Mouse (Mus musculus) ES-E14 (cell line): Measurements from ENCODE around the gene E030018B13Rik. TPM values are rescaled to one million over a fixed set of nuclear protein-coding genes. Genes with fewer than 3 reads are reported as not detected.

Experiments used
- DNase-seq: peaks from one replicate; pipeline ENCODE4 v3.0.0-alpha.2; 2013; ENCODE audit warnings: low read depth, low spot score
- H3K27ac ChIP-seq: 2 replicates; pipeline ENCODE4 v1.5.1; 2012; ENCODE audit warnings: low read depth, mild to moderate bottlenecking, low read length, moderate library complexity, mixed read lengths; ENCODE audit not compliant: poor library complexity, insufficient read depth, severe bottlenecking
- H3K36me3 ChIP-seq: 2 replicates; pipeline ENCODE4 v1.6.1; 2012; ENCODE audit warnings: mild to moderate bottlenecking, low read length, moderate library complexity, mixed read lengths; ENCODE audit not compliant: control insufficient read depth, poor library complexity, insufficient read depth, severe bottlenecking
- H3K4me1 ChIP-seq, 2 experiments: fragments of 150-350 bp in 1 of 2; sonication (generic) in 1 of 2; 2 replicates each; pipeline ENCODE4 v1.6.1; 2012; ENCODE audit warnings: low read length in 2 of 2, mild to moderate bottlenecking in 1 of 2, mixed read lengths in 1 of 2; ENCODE audit not compliant: control insufficient read depth in 2 of 2, insufficient read depth in 2 of 2, poor library complexity in 1 of 2
- H3K4me3 ChIP-seq, 2 experiments: fragments of 150-350 bp in 1 of 2; sonication (generic) in 1 of 2; 2 replicates each; pipeline ENCODE4 v1.5.1; 2012; ENCODE audit warnings: low read length in 2 of 2, low read depth in 1 of 2, mild to moderate bottlenecking in 1 of 2, mixed read lengths in 1 of 2; ENCODE audit not compliant: insufficient read depth in 1 of 2, poor library complexity in 1 of 2, severe bottlenecking in 1 of 2
- H3K9ac ChIP-seq: 2 replicates; pipeline ENCODE4 v1.6.1; 2012; ENCODE audit warnings: low read depth, mild to moderate bottlenecking, low read length, mixed read lengths; ENCODE audit not compliant: poor library complexity, insufficient read depth, severe bottlenecking
- H3K9me3 ChIP-seq: fragments of 150-350 bp; sonication (generic); 2 replicates; pipeline ENCODE4 v1.6.1; 2012; ENCODE audit warnings: low read depth, mild to moderate bottlenecking, low read length; ENCODE audit not compliant: control insufficient read depth, insufficient read depth
- CHD2 ChIP-seq: IDR thresholded peaks from 2 replicates; pipeline ENCODE4 v1.6.1; 2014; ENCODE audit warnings: mild to moderate bottlenecking, low read depth, low read length, inconsistent platforms
- HCFC1 ChIP-seq: IDR thresholded peaks from 2 replicates; pipeline ENCODE4 v1.6.1; 2012; ENCODE audit warnings: low read length, inconsistent platforms, borderline replicate concordance; ENCODE audit not compliant: insufficient read depth
- MAFK ChIP-seq: IDR thresholded peaks from 2 replicates; pipeline ENCODE4 v1.6.1; 2014; ENCODE audit warnings: mild to moderate bottlenecking, low read depth, low read length, inconsistent platforms; ENCODE audit not compliant: insufficient read depth
- ZC3H11A ChIP-seq: IDR thresholded peaks from 2 replicates; pipeline ENCODE4 v1.6.1; 2012; ENCODE audit warnings: low read depth, mild to moderate bottlenecking, inconsistent platforms, low read length, borderline replicate concordance
- ZNF384 ChIP-seq: IDR thresholded peaks from 2 replicates; pipeline ENCODE4 v1.6.1; 2012; ENCODE audit warnings: low read depth, low read length, inconsistent platforms
- in situ Hi-C, 2 experiments: fragments of 600-800 bp; cut with MboI; formaldehyde crosslinking; loops; one replicate each; pipeline ENCODE4 v1.15.1; 2025; ENCODE audit warnings: low sequenced_read_pairs in 2 of 2, inconsistent platforms in 1 of 2; ENCODE audit not compliant: unreplicated experiment in 2 of 2
- total RNA-seq: library from RNA; depleted of rRNA; stranded (reverse); fragments of 300-350 nt; gene quantifications from 2 replicates; pipeline ENCODE4 v1.2.3, GENCODE M21; 2012

Gene E030018B13Rik
- total RNA-seq, 1 experiment: not detected

DNA sequence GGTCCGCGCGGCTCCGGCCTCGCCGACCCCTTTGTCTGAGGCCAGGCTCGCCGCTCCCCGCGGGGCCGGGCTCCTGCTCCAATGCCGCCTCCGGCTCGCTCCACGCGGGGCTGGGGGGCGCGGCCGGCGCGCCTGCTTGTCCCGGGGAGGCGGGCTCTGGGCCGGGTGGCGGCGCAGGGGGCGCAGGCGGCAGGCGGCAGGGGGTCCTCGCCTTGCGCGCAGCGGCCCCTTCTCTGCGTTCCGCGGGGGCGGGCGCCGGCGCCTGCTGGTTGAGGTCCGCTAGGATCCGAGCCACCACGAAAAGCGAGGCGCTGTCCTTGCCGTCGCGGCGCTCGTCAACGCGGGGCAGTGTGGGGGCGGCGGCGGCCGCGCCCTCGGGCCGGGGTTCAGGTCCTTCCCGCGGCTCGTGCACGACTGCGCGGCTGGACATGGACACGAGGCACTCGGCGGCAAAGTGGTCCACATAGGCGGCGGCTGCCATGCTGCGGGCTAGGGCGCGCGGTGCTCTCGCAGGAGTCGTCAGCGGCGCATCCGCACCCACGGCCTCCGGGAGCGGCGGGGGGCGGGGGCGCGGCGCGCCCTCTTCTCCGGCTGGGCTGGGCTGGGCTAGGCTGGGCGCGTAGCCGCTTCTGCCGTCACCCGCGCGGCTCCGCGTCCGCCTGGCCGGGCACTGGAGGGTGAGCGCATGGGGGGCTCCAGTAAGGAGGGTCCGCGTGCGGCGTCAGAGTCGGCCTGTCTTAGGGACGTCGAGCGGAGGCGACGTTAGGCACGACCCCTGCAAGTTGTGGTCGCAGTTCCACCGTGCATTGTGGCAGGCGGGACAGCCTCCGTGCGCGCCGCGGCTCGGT lies 21.6 kb downstream of the E030018B13Rik start:
- in situ Hi-C loops: no loop called here
- Histone ChIP-seq H3K4me1 (peaks cover 2 to 16% of the 10 kb centered on the region in 2 experiments; a peak in 2 of 4 replicates), H3K27ac (peak overlapping the region; percentile 96), H3K36me3 (peaks cover 6% of the 10 kb centered on the region; the same call in 1 of the 2 replicates), H3K4me3 (peak overlapping the region; percentile 83 to 94), H3K9ac (peak overlapping the region; percentile 92), H3K9me3 (no peaks in the 10 kb centered on the region)
- no peak for TF ChIP-seq ZC3H11A
- no peak for TF ChIP-seq HCFC1
- no peak for TF ChIP-seq MAFK
- no peak for TF ChIP-seq ZNF384
- no peak for TF ChIP-seq CHD2
- no peak for DNase-seq

DNA sequence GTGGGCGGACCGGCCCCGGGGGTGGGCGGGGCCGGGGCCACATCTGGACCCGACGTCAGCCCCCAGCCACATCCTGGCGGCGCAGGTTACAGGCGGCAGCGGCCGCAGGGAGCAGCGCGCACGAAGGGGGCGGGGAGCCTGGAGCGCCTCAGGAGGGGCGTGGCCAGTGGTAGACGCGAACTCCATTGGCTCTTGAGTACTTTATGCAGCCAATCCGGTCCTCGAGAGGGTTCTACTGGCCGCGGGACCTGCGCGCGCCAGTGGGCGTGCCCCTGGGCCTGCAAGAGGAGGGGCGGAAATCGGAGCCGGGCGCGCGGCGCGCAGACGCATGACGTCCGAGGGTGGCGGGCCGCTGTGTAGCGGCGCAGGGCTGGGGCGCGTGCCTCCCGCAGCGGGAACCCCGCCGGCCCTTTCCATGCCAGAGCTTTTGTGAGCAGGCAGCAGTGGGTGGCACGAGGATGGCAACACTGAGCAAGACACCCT lies 22.3 kb downstream of the E030018B13Rik start, which contains the start of gene Klf13:
TSS of gene Klf13 (minus strand) at position 2 of the 483 bp plus-strand sequence.
- Histone ChIP-seq H3K4me1 (peaks cover under 1 to 12% of the 10 kb centered on the region in 2 experiments; a peak in 2 of 4 replicates), H3K9me3 (no peaks in the 10 kb centered on the region), H3K9ac (peak within 1 kb of the TSS; percentile 92), H3K27ac (peak within 1 kb of the TSS; percentile 96), H3K4me3 (peak within 1 kb of the TSS; percentile 83 to 94), H3K36me3 (peaks cover 3% of the 10 kb centered on the region; the same call in 1 of the 2 replicates)
- peak; percentile 95 for DNase-seq
- TF ChIP-seq HCFC1 (peak; percentile 37; the same call in 1 of the 2 replicates), MAFK (no peak), CHD2 (no peak)
- in situ Hi-C loops: no loop called here

DNA sequence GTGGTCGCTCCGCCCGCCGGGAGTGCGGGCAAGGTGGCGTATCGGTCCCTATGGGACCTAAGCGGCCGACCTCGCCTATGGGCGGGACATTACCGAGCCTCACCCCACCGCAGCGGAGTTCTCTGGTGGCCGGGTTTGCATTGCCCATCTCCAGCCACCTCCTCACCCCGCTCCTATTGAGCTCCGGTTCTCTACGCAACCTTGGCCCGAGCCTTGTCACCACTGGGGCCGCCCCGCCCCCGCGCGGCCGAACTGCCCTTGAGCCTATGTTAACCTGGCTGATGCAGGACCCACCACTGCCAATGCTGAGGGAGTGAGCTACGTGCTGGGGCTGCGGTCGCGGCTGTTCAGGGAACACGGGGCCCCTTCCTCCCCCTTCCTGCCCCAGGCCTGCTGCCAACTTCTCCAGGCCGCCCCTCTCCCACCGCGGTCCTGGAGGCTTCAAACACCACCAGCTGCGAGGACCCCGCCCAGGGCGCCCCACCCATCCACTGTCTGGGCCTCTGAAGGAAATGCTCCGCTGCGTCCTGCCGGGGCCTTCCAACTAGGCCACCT lies 22.8 kb downstream of the E030018B13Rik start:
- DNase-seq: peak; percentile 60
- Histone ChIP-seq H3K4me1 (peaks cover 0 to 9% of the 10 kb centered on the region in 2 experiments; a peak in 1 of 4 replicates), H3K9ac (peak overlapping the region; percentile 89), H3K4me3 (peak overlapping the region; percentile 83 to 86), H3K27ac (peak overlapping the region; percentile 95), H3K9me3 (no peaks in the 10 kb centered on the region), H3K36me3 (peaks cover 1% of the 10 kb centered on the region; the same call in 1 of the 2 replicates)
- in situ Hi-C loops: no loop called here
- 0 out of 2 replicates have a peak, but pooled peaks have one; percentile 18 for TF ChIP-seq HCFC1
- no peak for TF ChIP-seq MAFK
- no peak for TF ChIP-seq CHD2

DNA sequence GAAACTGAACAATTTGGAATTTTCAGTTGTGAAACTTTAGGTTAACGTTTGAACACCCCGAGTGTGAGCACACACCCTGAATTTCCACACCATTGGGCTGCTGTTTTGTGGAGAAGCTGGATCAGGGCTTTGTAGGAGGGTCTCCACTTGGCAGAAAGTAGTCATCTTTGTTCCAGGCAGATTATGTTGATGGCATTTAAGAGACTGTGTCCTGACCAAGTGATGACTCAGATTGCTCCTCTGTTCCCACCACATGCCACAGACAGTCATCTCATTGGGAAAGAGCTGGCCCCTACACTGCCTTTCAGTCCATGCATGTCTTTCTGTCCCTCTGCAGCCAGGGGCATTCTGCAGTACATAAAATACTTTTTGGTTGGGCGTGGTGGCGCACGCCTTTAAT lies 23.7 kb downstream of the E030018B13Rik start:
- Histone ChIP-seq H3K4me3 (peak overlapping the region in 1 of 2 experiments; percentile 83; a peak in 2 of 4 replicates), H3K36me3 (no peaks in the 10 kb centered on the region), H3K4me1 (peaks cover 0 to 7% of the 10 kb centered on the region in 2 experiments; a peak in 1 of 4 replicates), H3K9me3 (no peaks in the 10 kb centered on the region), H3K27ac (peak overlapping the region; percentile 95; the same call in 1 of the 2 replicates), H3K9ac (no peak overlapping the region)
- in situ Hi-C loops: no loop called here
- TF ChIP-seq ZNF384 (no peak), HCFC1 (no peak), CHD2 (no peak)
- DNase-seq: no peak
